Mouse (Mus musculus): ENCODE results near the gene Srarp. TPM values are rescaled to one million over a fixed set of nuclear protein-coding genes. Genes with fewer than 3 reads are reported as not detected.

Gene Srarp
- polyA plus RNA-seq, 1 experiment from 2014 or later = not detected

GRCm38 (mm10) chr4:141422841-141423240 lies 13.1 kb downstream of the Srarp start:
- ATAC-seq = no peak
- no peaks in the 10 kb centered on the region for H3K27me3 ChIP-seq (replicated peaks; ENCODE audit: control insufficient read depth, insufficient read depth, low read length)
- H3K36me3 ChIP-seq (ENCODE audit: control insufficient read depth, insufficient read depth, low read length) = no peaks in the 10 kb centered on the region
- 0 out of 2 replicates have a peak overlapping the region, but pooled peaks have one; percentile 31 for H3K4me3 ChIP-seq (ENCODE audit: low read length)
- peak overlapping the region; percentile 38; the same call in 1 of the 2 replicates for H3K4me2 ChIP-seq (ENCODE audit: low read depth, low read length)
- H3K27ac ChIP-seq (ENCODE audit: low read length) = no peak overlapping the region
- H3K9me3 ChIP-seq (ENCODE audit: control insufficient read depth, low read length) = no peaks in the 10 kb centered on the region
- H3K9ac ChIP-seq (ENCODE audit: low read depth, low read length) = 0 out of 2 replicates have a peak overlapping the region, but pooled peaks have one; percentile 37
- peaks cover 35% of the 10 kb centered on the region for H3K4me1 ChIP-seq (ENCODE audit: control insufficient read depth, insufficient read depth, low read length)
- WGBS = 84% methylated on average over 5 of the region's 5 CpGs

GRCm38 (mm10) chr4:141421423-141421822 lies 14.5 kb downstream of the Srarp start:
- no peaks in the 10 kb centered on the region for H3K27me3 ChIP-seq (replicated peaks; ENCODE audit: control insufficient read depth, insufficient read depth, low read length)
- peak; percentile 63 for ATAC-seq
- no peaks in the 10 kb centered on the region for H3K9me3 ChIP-seq (ENCODE audit: control insufficient read depth, low read length)
- H3K27ac ChIP-seq (ENCODE audit: low read length) = peak overlapping the region; percentile 73
- peak overlapping the region; percentile 60 for H3K9ac ChIP-seq (ENCODE audit: low read depth, low read length)
- H3K4me1 ChIP-seq (ENCODE audit: control insufficient read depth, insufficient read depth, low read length) = peaks cover 35% of the 10 kb centered on the region
- H3K4me2 ChIP-seq (ENCODE audit: low read depth, low read length) = peak overlapping the region; percentile 38
- H3K4me3 ChIP-seq (ENCODE audit: low read length) = peak overlapping the region; percentile 31
- 51% methylated on average over 14 of the region's 14 CpGs for WGBS
- H3K36me3 ChIP-seq (ENCODE audit: control insufficient read depth, insufficient read depth, low read length) = no peaks in the 10 kb centered on the region

- Histone ChIP-seq H3K9ac (ENCODE audit: low read depth, low read length) (peak overlapping the region; percentile 60; the same call in 1 of the 2 replicates), H3K36me3 (ENCODE audit: control insufficient read depth, insufficient read depth, low read length) (no peaks in the 10 kb centered on the region), H3K4me2 (ENCODE audit: low read depth, low read length) (no peak overlapping the region), H3K4me3 (ENCODE audit: low read length) (no peak overlapping the region), H3K9me3 (ENCODE audit: control insufficient read depth, low read length) (no peaks in the 10 kb centered on the region), H3K27me3 (replicated peaks; ENCODE audit: control insufficient read depth, insufficient read depth, low read length) (no peaks in the 10 kb centered on the region), H3K4me1 (ENCODE audit: control insufficient read depth, insufficient read depth, low read length) (peaks cover 31% of the 10 kb centered on the region), H3K27ac (ENCODE audit: low read length) (peak overlapping the region; percentile 73)
- ATAC-seq = peak; percentile 80
- 34% methylated on average over 9 of the region's 9 CpGs for WGBS
These were observed 15.0 kb downstream of the Srarp start for GRCm38 (mm10) chr4:141420886-141421285.

- WGBS = 54% methylated on average over 9 of the region's 9 CpGs
- H3K27me3 ChIP-seq (replicated peaks; ENCODE audit: control insufficient read depth, insufficient read depth, low read length) = no peaks in the 10 kb centered on the region
- H3K4me2 ChIP-seq (ENCODE audit: low read depth, low read length) = peak within 1 kb of the TSS; percentile 38
- peaks cover 26% of the 10 kb centered on the region for H3K4me1 ChIP-seq (ENCODE audit: control insufficient read depth, insufficient read depth, low read length)
- peak within 1 kb of the TSS; percentile 60 for H3K9ac ChIP-seq (ENCODE audit: low read depth, low read length)
- H3K27ac ChIP-seq (ENCODE audit: low read length) = peak within 1 kb of the TSS; percentile 73
- no peaks in the 10 kb centered on the region for H3K36me3 ChIP-seq (ENCODE audit: control insufficient read depth, insufficient read depth, low read length)
- peak within 1 kb of the TSS; percentile 31 for H3K4me3 ChIP-seq (ENCODE audit: low read length)
- ATAC-seq = no peak
- H3K9me3 ChIP-seq (ENCODE audit: control insufficient read depth, low read length) = no peaks in the 10 kb centered on the region
These were observed 15.6 kb downstream of the Srarp start, which contains the start of gene Hspb7 for GRCm38 (mm10) chr4:141420192-141420829. Hspb7 (plus strand) TSS chr4:141420779.

GRCm38 (mm10) chr4:141419398-141420191 lies 16.3 kb downstream of the Srarp start:
- Histone ChIP-seq H3K4me1 (ENCODE audit: control insufficient read depth, insufficient read depth, low read length) (peaks cover 23% of the 10 kb centered on the region), H3K9ac (ENCODE audit: low read depth, low read length) (no peak overlapping the region), H3K4me2 (ENCODE audit: low read depth, low read length) (no peak overlapping the region), H3K4me3 (ENCODE audit: low read length) (no peak overlapping the region), H3K36me3 (ENCODE audit: control insufficient read depth, insufficient read depth, low read length) (no peaks in the 10 kb centered on the region), H3K9me3 (ENCODE audit: control insufficient read depth, low read length) (no peaks in the 10 kb centered on the region), H3K27ac (ENCODE audit: low read length) (no peak overlapping the region), H3K27me3 (replicated peaks; ENCODE audit: control insufficient read depth, insufficient read depth, low read length) (no peaks in the 10 kb centered on the region)
- 60% methylated on average over 27 of the region's 27 CpGs for WGBS
- no peak for ATAC-seq

- Histone ChIP-seq H3K27ac (ENCODE audit: low read length) (no peak within 1 kb of the TSS), H3K27me3 (replicated peaks; ENCODE audit: control insufficient read depth, insufficient read depth, low read length) (no peaks in the 10 kb centered on the region), H3K4me2 (ENCODE audit: low read depth, low read length) (no peak within 1 kb of the TSS), H3K36me3 (ENCODE audit: control insufficient read depth, insufficient read depth, low read length) (no peaks in the 10 kb centered on the region), H3K9ac (ENCODE audit: low read depth, low read length) (no peak within 1 kb of the TSS), H3K4me3 (ENCODE audit: low read length) (no peak within 1 kb of the TSS), H3K4me1 (ENCODE audit: control insufficient read depth, insufficient read depth, low read length) (peaks cover 11% of the 10 kb centered on the region), H3K9me3 (ENCODE audit: control insufficient read depth, low read length) (no peaks in the 10 kb centered on the region)
- 65% methylated on average over 7 of the region's 7 CpGs for whole genome bisulfite sequencing
- ATAC-seq = no peak
These were observed 20.0 kb downstream of the Srarp start, which contains the start of gene Clcnkb for GRCm38 (mm10) chr4:141415924-141416323. Clcnkb (minus strand) TSS chr4:141416014.

- H3K9me3 ChIP-seq (ENCODE audit: control insufficient read depth, low read length) = no peaks in the 10 kb centered on the region
- no peaks in the 10 kb centered on the region for H3K27me3 ChIP-seq (replicated peaks; ENCODE audit: control insufficient read depth, insufficient read depth, low read length)
- no peaks in the 10 kb centered on the region for H3K36me3 ChIP-seq (ENCODE audit: control insufficient read depth, insufficient read depth, low read length)
- no peak overlapping the region for H3K27ac ChIP-seq (ENCODE audit: low read length)
- H3K4me2 ChIP-seq (ENCODE audit: low read depth, low read length) = no peak overlapping the region
- no peak overlapping the region for H3K9ac ChIP-seq (ENCODE audit: low read depth, low read length)
- ATAC-seq = no peak
- WGBS = 20% methylated on average over 22 of the region's 22 CpGs
- H3K4me3 ChIP-seq (ENCODE audit: low read length) = no peak overlapping the region
- H3K4me1 ChIP-seq (ENCODE audit: control insufficient read depth, insufficient read depth, low read length) = peaks cover 6% of the 10 kb centered on the region
These were observed 24.4 kb downstream of the Srarp start for GRCm38 (mm10) chr4:141411430-141411992.

- WGBS = 94% methylated on average over 3 of the region's 3 CpGs
- ATAC-seq = no peak
- Histone ChIP-seq H3K4me3 (ENCODE audit: low read length) (no peak overlapping the region), H3K4me2 (ENCODE audit: low read depth, low read length) (no peak overlapping the region), H3K9ac (ENCODE audit: low read depth, low read length) (no peak overlapping the region), H3K9me3 (ENCODE audit: control insufficient read depth, low read length) (no peaks in the 10 kb centered on the region), H3K36me3 (ENCODE audit: control insufficient read depth, insufficient read depth, low read length) (no peaks in the 10 kb centered on the region), H3K27ac (ENCODE audit: low read length) (no peak overlapping the region), H3K4me1 (ENCODE audit: control insufficient read depth, insufficient read depth, low read length) (peaks cover 15% of the 10 kb centered on the region), H3K27me3 (replicated peaks; ENCODE audit: control insufficient read depth, insufficient read depth, low read length) (no peaks in the 10 kb centered on the region)
These were observed 27.3 kb downstream of the Srarp start for GRCm38 (mm10) chr4:141408577-141408976.
